Mouse (Mus musculus) stomach, embryonic 14.5 days (tissue): ENCODE results near the gene 2200002J24Rik. TPM values are rescaled to one million over a fixed set of nuclear protein-coding genes. Genes with fewer than 3 reads are reported as not detected.

Source experiments
- ATAC-seq: fragments of 200-750 bp; cut with Nextera tagmentation; 2 replicates; pipeline ENCODE4 v1.8.0; 2017; ENCODE audit warnings: low read depth, moderate TSS enrichment; ENCODE audit not compliant: insufficient number of reproducible peaks, insufficient read depth, low FRiP score
- H3K27ac ChIP-seq: fragments of 300-500 bp; sonication (generic); 2 replicates; pipeline ENCODE4 v1.5.1; 2014; ENCODE audit warnings: mild to moderate bottlenecking, low read length, moderate library complexity, mixed read lengths
- H3K27me3 ChIP-seq: fragments of 300-500 bp; sonication (generic); 2 replicates; pipeline ENCODE4 v1.6.1; 2014; ENCODE audit warnings: low read length, control low read depth, mixed read lengths; ENCODE audit not compliant: control insufficient read depth, insufficient read depth
- H3K36me3 ChIP-seq: fragments of 300-500 bp; sonication (generic); 2 replicates; pipeline ENCODE4 v1.6.1; 2014; ENCODE audit warnings: mild to moderate bottlenecking, control low read depth, low read length, moderate library complexity, mixed read lengths; ENCODE audit not compliant: control insufficient read depth, insufficient read depth
- H3K4me1 ChIP-seq: fragments of 300-500 bp; sonication (generic); 2 replicates; pipeline ENCODE4 v1.6.1; 2014; ENCODE audit warnings: low read length, control low read depth, mixed read lengths; ENCODE audit not compliant: control insufficient read depth, insufficient read depth
- H3K4me2 ChIP-seq: fragments of 300-500 bp; sonication (generic); replicated peaks from 2 replicates; pipeline ENCODE4 v1.6.1; 2014; ENCODE audit warnings: low read depth, low read length, control low read depth
- H3K4me3 ChIP-seq: fragments of 300-500 bp; sonication (generic); 2 replicates; pipeline ENCODE4 v1.5.1; 2014; ENCODE audit warnings: low read depth, low read length, control low read depth
- H3K9ac ChIP-seq: fragments of 300-500 bp; sonication (generic); replicated peaks from 2 replicates; pipeline ENCODE4 v1.6.1; 2014; ENCODE audit warnings: low read depth, mild to moderate bottlenecking, control low read depth, low read length, moderate library complexity, mixed read lengths
- H3K9me3 ChIP-seq: fragments of 300-500 bp; sonication (generic); 2 replicates; pipeline ENCODE4 v1.6.1; 2016; ENCODE audit warnings: low read depth, low read length, control low read depth; ENCODE audit not compliant: control insufficient read depth
- WGBS: fragments of 180-500 bp; shearing (Covaris S2); extraction: QIAGEN DNeasy Blood & Tissue Kit; methylation state at CpG from one replicate; pipeline ENCODE4 v1.1.7; 2014; 5-methylcytosine and 5-hydroxymethylcytosine counted together
- polyA plus RNA-seq: library from polyadenylated mRNA; unstranded; fragments of >200 nt; fragmentation: Nextera tagmentation; extraction: Ambion mirVana; gene quantifications from 2 replicates; pipeline ENCODE4 v1.2.1, GENCODE M21; 2014

2200002J24Rik gene
- 0.91 and 2.0 TPM in 2 replicates for polyA plus RNA-seq

GRCm38 (mm10) chr7:30698589-30698988 lies at the start of gene 2200002J24Rik:
2200002J24Rik (plus strand) TSS chr7:30698926.
- Histone ChIP-seq H3K27ac (no peak within 1 kb of the TSS), H3K4me3 (no peak within 1 kb of the TSS), H3K36me3 (no peaks in the 10 kb centered on the region), H3K27me3 (no peaks in the 10 kb centered on the region), H3K9ac (no peak within 1 kb of the TSS), H3K4me1 (no peaks in the 10 kb centered on the region), H3K9me3 (no peaks in the 10 kb centered on the region), H3K4me2 (no peak within 1 kb of the TSS)
- 0 out of 2 replicates have a peak, but pooled peaks have one; percentile 33 for ATAC-seq
- 42% methylated on average over 9 of the region's 9 CpGs for WGBS

- H3K9ac ChIP-seq, result peak within 1 kb of the TSS; percentile 70
- H3K27ac ChIP-seq, result no peak within 1 kb of the TSS
- H3K27me3 ChIP-seq, result no peaks in the 10 kb centered on the region
- no peaks in the 10 kb centered on the region for H3K4me1 ChIP-seq
- H3K4me3 ChIP-seq, result peak within 1 kb of the TSS; percentile 86
- WGBS, result 1% methylated on average over 59 of the region's 59 CpGs
- ATAC-seq, result peak; percentile 99
- peaks cover 36% of the 10 kb centered on the region for H3K36me3 ChIP-seq
- H3K9me3 ChIP-seq, result no peaks in the 10 kb centered on the region
- H3K4me2 ChIP-seq, result peak within 1 kb of the TSS; percentile 92
Measured at GRCm38 (mm10) chr7:30649591-30650540, 48.9 kb upstream of the 2200002J24Rik start, which contains the start of gene Rbm42. Rbm42 (minus strand) TSS chr7:30650317.

- WGBS, result 1% methylated on average over 34 of the region's 34 CpGs
- Histone ChIP-seq H3K9me3 (no peaks in the 10 kb centered on the region), H3K4me3 (peak within 1 kb of the TSS; percentile 70), H3K9ac (peak within 1 kb of the TSS; percentile 68), H3K36me3 (peaks cover 18% of the 10 kb centered on the region), H3K27me3 (no peaks in the 10 kb centered on the region), H3K4me1 (no peaks in the 10 kb centered on the region), H3K4me2 (peak within 1 kb of the TSS; percentile 91), H3K27ac (no peak within 1 kb of the TSS)
- peak; percentile 95 for ATAC-seq
Measured at GRCm38 (mm10) chr7:30664529-30665200, 34.1 kb upstream of the 2200002J24Rik start, which contains the start of gene Haus5. Haus5 (minus strand) TSS chr7:30664994.

- Histone ChIP-seq H3K27ac (no peak overlapping the region), H3K9ac (peak overlapping the region; percentile 68), H3K27me3 (no peaks in the 10 kb centered on the region), H3K9me3 (no peaks in the 10 kb centered on the region), H3K4me1 (no peaks in the 10 kb centered on the region), H3K4me3 (peak overlapping the region; percentile 70), H3K4me2 (peak overlapping the region; percentile 91), H3K36me3 (peaks cover 13% of the 10 kb centered on the region)
- 3% methylated on average over 11 of the region's 11 CpGs for WGBS
- ATAC-seq, result no peak
Measured at GRCm38 (mm10) chr7:30665321-30665720, 33.4 kb upstream of the 2200002J24Rik start.

GRCm38 (mm10) chr7:30669229-30669628 lies 29.5 kb upstream of the 2200002J24Rik start:
- Histone ChIP-seq H3K9me3 (no peaks in the 10 kb centered on the region), H3K4me1 (no peaks in the 10 kb centered on the region), H3K4me2 (no peak overlapping the region), H3K27me3 (no peaks in the 10 kb centered on the region), H3K27ac (no peak overlapping the region), H3K9ac (no peak overlapping the region), H3K36me3 (no peaks in the 10 kb centered on the region), H3K4me3 (no peak overlapping the region)
- 22% methylated on average over 3 of the region's 3 CpGs for WGBS
- ATAC-seq, result no peak

- H3K27ac ChIP-seq, result no peak within 1 kb of the TSS
- H3K36me3 ChIP-seq, result no peaks in the 10 kb centered on the region
- no peak within 1 kb of the TSS for H3K4me3 ChIP-seq
- ATAC-seq, result no peak
- no peaks in the 10 kb centered on the region for H3K9me3 ChIP-seq
- no peak within 1 kb of the TSS for H3K9ac ChIP-seq
- H3K27me3 ChIP-seq, result no peaks in the 10 kb centered on the region
- 62% methylated on average over 9 of the region's 9 CpGs for WGBS
- H3K4me2 ChIP-seq, result no peak within 1 kb of the TSS
- no peaks in the 10 kb centered on the region for H3K4me1 ChIP-seq
Measured at GRCm38 (mm10) chr7:30671480-30671879, 27.2 kb upstream of the 2200002J24Rik start, which contains the start of gene Pmis2. Pmis2 (minus strand) TSS chr7:30671605.

- no peak overlapping the region for H3K4me2 ChIP-seq
- no peak overlapping the region for H3K4me3 ChIP-seq
- H3K9me3 ChIP-seq, result no peaks in the 10 kb centered on the region; the same call in 1 of the 2 replicates
- 62% methylated on average over 5 of the region's 5 CpGs for WGBS
- H3K27ac ChIP-seq, result no peak overlapping the region
- no peaks in the 10 kb centered on the region for H3K27me3 ChIP-seq
- H3K9ac ChIP-seq, result no peak overlapping the region
- no peaks in the 10 kb centered on the region for H3K4me1 ChIP-seq
- H3K36me3 ChIP-seq, result no peaks in the 10 kb centered on the region
- ATAC-seq, result no peak
Measured at GRCm38 (mm10) chr7:30678263-30678975, 20.3 kb upstream of the 2200002J24Rik start.

GRCm38 (mm10) chr7:30681897-30682296 lies 16.8 kb upstream of the 2200002J24Rik start:
- ATAC-seq, result no peak
- Histone ChIP-seq H3K9me3 (no peaks in the 10 kb centered on the region; the same call in 1 of the 2 replicates), H3K4me1 (no peaks in the 10 kb centered on the region), H3K36me3 (no peaks in the 10 kb centered on the region), H3K9ac (no peak overlapping the region), H3K27ac (no peak overlapping the region), H3K4me2 (no peak overlapping the region), H3K4me3 (no peak overlapping the region), H3K27me3 (no peaks in the 10 kb centered on the region)
- 55% methylated on average over 5 of the region's 5 CpGs for WGBS
